Mouse (Mus musculus): ENCODE results near the gene Hoxb9. TPM values are rescaled to one million over a fixed set of nuclear protein-coding genes. Genes with fewer than 3 reads are reported as not detected.

Hoxb9 gene
- polyA plus RNA-seq, 1 experiment from 2014 or later: 1.0 TPM

DNA sequence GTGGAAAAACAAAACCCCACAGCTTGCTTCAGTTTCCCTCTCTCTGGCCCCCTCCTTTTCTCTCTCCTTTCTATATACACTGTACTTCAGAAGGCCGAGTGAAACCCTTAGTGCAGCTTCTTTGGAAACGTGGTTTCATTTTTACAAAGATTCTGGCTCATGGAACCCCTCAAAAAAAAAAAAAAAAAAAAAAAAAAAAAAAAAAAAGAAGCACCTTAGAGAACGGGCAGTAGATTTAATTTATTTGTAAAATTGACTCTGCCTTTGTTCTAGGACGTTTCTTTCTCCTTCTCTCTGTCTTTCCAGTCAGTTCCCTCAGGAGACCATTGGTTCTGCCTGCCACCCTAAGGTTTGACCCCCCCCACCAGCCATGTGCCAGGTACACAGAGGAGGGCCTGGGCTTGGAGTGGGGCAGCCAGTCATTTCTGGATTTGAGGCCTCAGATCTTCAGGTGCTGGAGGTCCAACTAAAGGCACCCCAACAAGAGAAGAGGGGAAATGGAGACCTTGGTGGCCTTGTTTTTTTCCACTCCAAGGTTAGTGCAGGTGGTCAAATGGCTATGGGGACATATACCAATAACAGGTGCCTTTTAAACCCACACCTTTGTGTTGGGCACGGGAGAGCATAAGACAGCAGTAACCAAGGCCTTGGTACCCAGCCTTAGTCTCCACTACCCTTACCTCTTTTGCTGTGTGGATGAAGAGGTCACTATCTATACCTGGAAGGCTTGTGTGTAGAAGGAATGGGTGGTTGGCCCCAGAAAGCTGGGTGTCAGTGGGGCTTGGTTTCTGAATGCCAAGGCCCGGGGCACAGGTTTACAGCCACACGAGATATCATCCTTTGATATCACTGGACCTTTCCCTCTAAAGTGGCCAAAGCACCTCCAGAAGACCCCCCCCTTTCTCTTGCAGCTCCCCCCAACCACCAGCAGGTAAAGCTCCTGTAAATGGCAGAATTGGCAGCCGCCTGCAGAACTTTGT, 9.4 kb downstream of the Hoxb9 start:
- no peaks in the 10 kb centered on the region for H3K9me3 ChIP-seq
- 5% methylated on average over 8 of the region's 8 CpGs for WGBS
- H3K27ac ChIP-seq: no peak overlapping the region
- H3K4me2 ChIP-seq: no peak overlapping the region
- H3K9ac ChIP-seq (replicated peaks): no peak overlapping the region
- peaks cover 39% of the 10 kb centered on the region for H3K4me1 ChIP-seq (replicated peaks)
- H3K4me3 ChIP-seq (replicated peaks): no peak overlapping the region
- no peaks in the 10 kb centered on the region for H3K36me3 ChIP-seq
- peaks cover 97% of the 10 kb centered on the region for H3K27me3 ChIP-seq
- no peak for ATAC-seq (ENCODE audit: insufficient number of reproducible peaks, insufficient read depth, low FRiP score, low TSS enrichment, low read depth)

- Histone ChIP-seq H3K4me1 (replicated peaks) (peaks cover 41% of the 10 kb centered on the region), H3K9ac (replicated peaks) (no peak overlapping the region), H3K4me2 (no peak overlapping the region), H3K4me3 (replicated peaks) (no peak overlapping the region), H3K36me3 (no peaks in the 10 kb centered on the region), H3K9me3 (no peaks in the 10 kb centered on the region), H3K27ac (no peak overlapping the region), H3K27me3 (peaks cover 97% of the 10 kb centered on the region)
- ATAC-seq (ENCODE audit: insufficient number of reproducible peaks, insufficient read depth, low FRiP score, low TSS enrichment, low read depth): no peak
- WGBS: under 1% methylated on average over 18 of the region's 18 CpGs
These were observed 10.1 kb downstream of the Hoxb9 start for GRCm38 (mm10) chr11:96281396-96281795.

DNA sequence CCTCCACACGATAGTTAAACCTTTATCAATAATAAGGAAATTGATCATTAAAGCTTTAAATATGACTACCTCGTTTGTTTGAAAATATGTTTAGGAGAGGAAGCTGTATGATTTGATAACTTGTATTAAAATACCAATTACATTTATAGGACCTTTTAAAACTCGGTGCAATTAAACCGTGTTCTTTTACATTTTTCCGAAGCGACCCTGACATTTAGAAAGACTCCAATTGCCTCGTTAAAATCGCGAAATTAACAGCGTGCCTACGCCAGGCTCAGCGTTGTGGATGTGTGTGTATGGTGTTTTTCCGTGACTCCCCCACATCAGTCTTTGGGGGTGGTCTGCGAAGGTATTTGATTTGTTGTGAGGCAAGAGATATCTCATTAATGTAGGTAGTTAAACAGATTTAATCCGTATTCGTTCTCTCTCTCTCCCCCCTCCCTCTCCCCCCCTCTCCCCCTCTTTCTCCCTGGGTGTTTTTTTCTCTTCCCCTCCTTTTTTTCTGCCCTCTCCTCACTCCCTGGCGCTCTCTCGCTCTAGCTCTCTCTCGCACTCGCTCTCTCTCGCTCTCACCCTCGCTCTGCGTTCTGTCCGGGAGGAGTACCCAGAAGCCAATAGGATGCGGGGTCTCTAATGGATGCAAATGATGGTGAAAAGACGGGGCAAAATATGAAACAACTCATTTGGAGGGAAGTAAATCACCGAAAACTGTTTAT, 10.8 kb downstream of the Hoxb9 start, which contains the start of gene Hoxb8:
Gene Hoxb8 (plus strand): TSS at position 51 of the 716 bp plus-strand sequence.
- H3K4me2 ChIP-seq: peak within 1 kb of the TSS; percentile 41
- H3K27ac ChIP-seq: no peak within 1 kb of the TSS
- H3K4me1 ChIP-seq (replicated peaks): peaks cover 45% of the 10 kb centered on the region
- WGBS: under 1% methylated on average over 27 of the region's 27 CpGs
- H3K27me3 ChIP-seq: peaks cover 97% of the 10 kb centered on the region
- no peak for ATAC-seq (ENCODE audit: insufficient number of reproducible peaks, insufficient read depth, low FRiP score, low TSS enrichment, low read depth)
- H3K36me3 ChIP-seq: no peaks in the 10 kb centered on the region
- no peaks in the 10 kb centered on the region for H3K9me3 ChIP-seq
- H3K9ac ChIP-seq (replicated peaks): no peak within 1 kb of the TSS
- peak within 1 kb of the TSS; percentile 32; the same call in 1 of the 2 replicates for H3K4me3 ChIP-seq (replicated peaks)

DNA sequence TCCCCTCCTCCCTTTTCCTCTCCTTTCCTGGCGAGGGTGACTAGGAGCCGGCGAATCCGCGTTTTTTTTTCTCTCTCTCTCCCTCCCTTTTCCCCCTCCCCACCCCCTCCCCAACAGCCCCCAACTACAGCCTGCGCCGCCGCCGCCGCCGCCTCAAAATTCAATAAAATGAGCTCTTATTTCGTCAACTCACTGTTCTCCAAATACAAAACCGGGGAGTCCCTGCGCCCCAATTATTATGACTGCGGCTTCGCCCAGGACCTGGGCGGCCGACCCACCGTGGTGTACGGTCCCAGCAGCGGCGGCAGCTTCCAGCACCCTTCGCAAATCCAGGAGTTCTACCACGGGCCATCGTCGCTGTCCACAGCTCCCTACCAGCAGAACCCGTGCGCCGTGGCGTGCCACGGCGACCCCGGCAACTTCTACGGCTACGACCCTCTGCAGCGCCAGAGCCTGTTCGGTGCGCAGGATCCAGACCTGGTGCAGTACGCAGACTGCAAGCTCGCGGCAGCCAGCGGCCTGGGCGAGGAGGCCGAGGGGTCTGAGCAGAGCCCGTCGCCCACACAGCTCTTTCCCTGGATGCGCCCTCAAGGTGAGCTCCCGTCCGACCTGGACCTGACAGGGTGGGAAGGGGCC, 11.7 kb downstream of the Hoxb9 start:
- peaks cover 39% of the 10 kb centered on the region for H3K4me1 ChIP-seq (replicated peaks)

GRCm38 (mm10) chr11:96284041-96284749, 12.9 kb downstream of the Hoxb9 start:
- Histone ChIP-seq H3K27me3 (peaks cover 98% of the 10 kb centered on the region), H3K4me3 (replicated peaks) (peak overlapping the region; percentile 32), H3K4me2 (peak overlapping the region; percentile 52), H3K9me3 (no peaks in the 10 kb centered on the region), H3K4me1 (replicated peaks) (peaks cover 37% of the 10 kb centered on the region), H3K36me3 (no peaks in the 10 kb centered on the region), H3K27ac (0 out of 2 replicates have a peak overlapping the region, but pooled peaks have one; percentile 45), H3K9ac (replicated peaks) (peak overlapping the region; percentile 40; the same call in 1 of the 2 replicates)
- WGBS: under 1% methylated on average over 48 of the region's 49 CpGs
- ATAC-seq (ENCODE audit: insufficient number of reproducible peaks, insufficient read depth, low FRiP score, low TSS enrichment, low read depth): no peak

More for the DNA sequence above, 11.7 kb downstream of the Hoxb9 start:
- Histone ChIP-seq H3K27me3 (peaks cover 97% of the 10 kb centered on the region), H3K4me3 (replicated peaks) (peak overlapping the region; percentile 32), H3K9ac (replicated peaks) (no peak overlapping the region), H3K4me2 (peak overlapping the region; percentile 41), H3K27ac (no peak overlapping the region), H3K9me3 (no peaks in the 10 kb centered on the region), H3K36me3 (no peaks in the 10 kb centered on the region)
- WGBS: under 1% methylated on average over 49 of the region's 49 CpGs
- no peak for ATAC-seq (ENCODE audit: insufficient number of reproducible peaks, insufficient read depth, low FRiP score, low TSS enrichment, low read depth)

- Histone ChIP-seq H3K27me3 (peaks cover 98% of the 10 kb centered on the region), H3K4me1 (replicated peaks) (peaks cover 37% of the 10 kb centered on the region), H3K27ac (0 out of 2 replicates have a peak overlapping the region, but pooled peaks have one; percentile 45), H3K9ac (replicated peaks) (0 out of 2 replicates have a peak overlapping the region, but pooled peaks have one; percentile 12), H3K9me3 (no peaks in the 10 kb centered on the region), H3K4me2 (peak overlapping the region; percentile 52), H3K36me3 (no peaks in the 10 kb centered on the region), H3K4me3 (replicated peaks) (peak overlapping the region; percentile 32)
- WGBS: under 1% methylated on average over 37 of the region's 37 CpGs
- ATAC-seq (ENCODE audit: insufficient number of reproducible peaks, insufficient read depth, low FRiP score, low TSS enrichment, low read depth): peak; percentile 50; the same call in 1 of the 2 replicates
These were observed 13.8 kb downstream of the Hoxb9 start for GRCm38 (mm10) chr11:96284774-96285734.

DNA sequence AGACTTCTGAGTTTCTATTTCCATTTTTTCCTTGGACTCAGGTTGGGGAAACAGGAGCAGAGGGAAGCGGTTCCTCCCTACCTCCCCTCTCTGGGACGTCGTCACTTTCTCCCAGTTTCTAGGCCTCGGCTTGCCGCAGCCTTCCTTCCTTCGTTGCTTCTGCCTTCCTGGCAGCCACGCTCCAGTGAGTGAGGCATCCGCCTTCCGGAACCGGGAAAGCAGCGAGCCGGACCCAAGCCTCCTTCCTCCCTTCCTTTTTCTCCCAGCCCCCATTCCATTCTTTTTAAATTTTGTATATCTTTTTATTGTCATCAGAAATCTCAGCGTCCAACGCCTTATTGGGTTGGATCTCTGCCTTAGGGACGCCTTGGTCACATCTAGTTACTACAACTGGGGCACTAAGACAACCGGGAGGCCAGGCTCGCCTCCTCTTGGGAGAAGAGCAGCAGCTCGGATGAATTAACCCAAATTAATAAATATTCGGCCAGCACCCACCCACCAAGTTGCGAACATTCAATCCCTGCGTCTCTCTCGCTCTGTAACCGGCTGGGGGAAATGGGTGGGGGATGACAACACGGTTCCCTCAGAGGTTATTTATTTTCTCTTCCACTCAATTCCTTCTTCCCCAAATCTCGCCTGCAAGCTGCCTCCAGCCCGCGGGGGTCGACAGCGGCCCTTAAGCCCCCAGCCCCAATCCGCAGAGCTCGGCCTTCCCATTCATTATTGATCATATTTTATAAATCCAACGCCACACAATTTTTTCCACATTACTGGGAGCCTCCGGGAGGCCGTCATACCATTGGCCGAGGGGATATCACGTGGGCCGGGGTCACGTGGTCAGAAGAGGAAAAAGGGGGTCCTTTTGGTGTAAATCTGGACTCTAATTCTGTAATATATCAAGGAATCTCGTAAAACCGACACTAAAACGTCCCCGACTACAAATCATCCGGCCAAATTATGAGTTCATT, 14.8 kb downstream of the Hoxb9 start, which contains the start of gene Hoxb7:
Gene Hoxb7 (plus strand): TSS at position 853 of the 968 bp plus-strand sequence.
- H3K4me3 ChIP-seq (replicated peaks): peak within 1 kb of the TSS; percentile 31
- ATAC-seq (ENCODE audit: insufficient number of reproducible peaks, insufficient read depth, low FRiP score, low TSS enrichment, low read depth): no peak
- peak within 1 kb of the TSS; percentile 18; the same call in 1 of the 2 replicates for H3K9ac ChIP-seq (replicated peaks)
- peak within 1 kb of the TSS; percentile 41; the same call in 1 of the 2 replicates for H3K27ac ChIP-seq
- WGBS: under 1% methylated on average over 43 of the region's 43 CpGs
- H3K9me3 ChIP-seq: no peaks in the 10 kb centered on the region
- peaks cover 98% of the 10 kb centered on the region for H3K27me3 ChIP-seq
- H3K4me2 ChIP-seq: peak within 1 kb of the TSS; percentile 52
- H3K36me3 ChIP-seq: no peaks in the 10 kb centered on the region
- H3K4me1 ChIP-seq (replicated peaks): peaks cover 37% of the 10 kb centered on the region

GRCm38 (mm10) chr11:96286739-96287385, 15.6 kb downstream of the Hoxb9 start:
- no peak for ATAC-seq (ENCODE audit: insufficient number of reproducible peaks, insufficient read depth, low FRiP score, low TSS enrichment, low read depth)
- Histone ChIP-seq H3K9ac (replicated peaks) (peak overlapping the region; percentile 18; the same call in 1 of the 2 replicates), H3K4me2 (peak overlapping the region; percentile 52), H3K27me3 (peaks cover 97% of the 10 kb centered on the region), H3K36me3 (no peaks in the 10 kb centered on the region), H3K4me3 (replicated peaks) (peak overlapping the region; percentile 31), H3K9me3 (no peaks in the 10 kb centered on the region), H3K27ac (no peak overlapping the region; the same call in 1 of the 2 replicates), H3K4me1 (replicated peaks) (peaks cover 37% of the 10 kb centered on the region)
- under 1% methylated on average over 55 of the region's 55 CpGs for WGBS

Measured in limb, embryonic 12.5 days (tissue).